Mouse (Mus musculus) liver, embryonic 14.5 days (tissue): Measurements from ENCODE around the gene Hpn.

Source experiments
- CTCF ChIP-seq: IDR thresholded peaks from 2 replicates; pipeline ENCODE4 v1.5.1; 2016; ENCODE audit warnings: antibody characterized with exemption, low read depth, control low read depth
- EP300 ChIP-seq: IDR thresholded peaks from 2 replicates; pipeline ENCODE4 v1.6.1; 2016; ENCODE audit warnings: antibody characterized with exemption, low read depth

DNA sequence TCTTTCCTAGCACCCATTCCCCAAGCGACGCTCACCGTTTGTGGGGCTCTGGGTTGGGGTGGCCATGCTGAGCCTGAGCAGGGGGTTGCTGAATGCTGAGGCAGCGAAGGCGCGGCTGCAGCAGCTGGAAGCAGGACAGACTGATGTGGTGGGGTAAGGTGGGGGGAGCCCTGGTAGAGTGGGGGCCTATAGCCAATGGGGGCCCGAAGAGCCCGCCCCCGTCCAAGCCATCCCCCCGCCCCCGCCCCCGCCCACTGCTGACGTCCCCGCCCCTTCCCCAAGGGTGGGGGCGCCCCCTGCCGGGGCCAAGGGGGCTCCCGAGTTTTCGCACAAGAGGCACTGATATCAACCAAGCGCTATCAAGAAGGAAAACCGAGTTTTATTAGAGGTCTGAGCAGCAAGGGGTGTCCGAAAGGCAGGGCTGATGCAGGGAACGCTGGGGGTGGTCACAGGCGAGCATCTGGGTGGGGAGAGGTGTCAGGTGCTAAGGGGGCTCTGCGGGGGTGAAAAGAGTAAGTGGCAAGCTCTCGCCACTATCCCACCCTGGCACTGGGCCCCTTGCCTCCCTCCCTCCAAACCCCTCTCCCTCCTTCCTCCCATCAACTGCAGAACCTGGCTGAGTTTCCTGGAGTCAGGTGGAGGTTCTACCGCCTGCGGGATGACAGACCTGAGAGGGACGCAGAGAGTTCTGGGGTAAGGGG, 63.6 kb downstream of the Hpn start, which contains the start of gene Fxyd7:
- TF ChIP-seq CTCF (no peak), EP300 (no peak)
